Mouse (Mus musculus) layer of hippocampus, adult 9-10 months (tissue): ENCODE measurements around the gene Ppil2.

Source experiments
- DNase-seq: peaks from one replicate; pipeline ENCODE4 v3.0.0; 2022; ENCODE audit warnings: low spot score

Ppil2 gene

DNA sequence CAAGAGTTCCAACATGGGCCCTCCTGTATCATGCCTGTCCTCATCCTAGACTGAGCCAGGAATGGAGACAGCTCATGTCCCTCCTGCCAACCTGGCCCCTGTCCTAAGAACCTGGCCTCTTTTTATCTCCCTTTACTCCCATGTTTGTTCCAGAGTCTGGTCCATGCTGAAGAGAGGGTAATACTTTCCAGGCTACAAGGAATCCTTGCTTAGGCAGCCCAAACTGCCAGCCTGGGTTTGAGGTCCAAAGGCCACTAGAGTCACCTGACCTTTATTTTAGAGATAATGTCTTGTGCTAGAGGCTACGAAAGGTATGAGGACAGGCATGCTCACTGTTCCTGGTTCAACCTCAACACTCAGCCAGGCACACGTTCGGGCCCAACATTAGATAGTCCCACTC is 14.1 kb downstream of the Ppil2 start:
- no peak for DNase-seq

DNA sequence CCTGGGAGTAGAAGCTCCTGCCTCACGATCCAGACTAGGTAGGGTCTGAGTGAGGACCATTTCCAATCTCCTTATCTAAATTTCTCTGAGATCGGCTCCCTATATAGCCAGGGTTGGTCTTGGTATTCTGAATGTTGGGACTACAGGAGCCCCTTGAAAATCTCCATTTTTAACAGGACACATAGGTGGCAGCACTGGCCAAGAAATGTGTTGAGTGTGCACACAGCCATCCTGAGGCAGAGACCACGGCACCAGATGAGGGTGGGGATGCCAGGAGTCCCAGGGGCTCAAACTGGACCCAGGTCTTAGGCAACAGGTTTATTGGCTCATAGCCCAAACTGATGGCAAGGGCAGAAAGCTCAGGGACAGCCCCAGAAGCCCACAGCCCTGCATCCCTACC is 22.7 kb downstream of the Ppil2 start:
- no peak for DNase-seq

DNA sequence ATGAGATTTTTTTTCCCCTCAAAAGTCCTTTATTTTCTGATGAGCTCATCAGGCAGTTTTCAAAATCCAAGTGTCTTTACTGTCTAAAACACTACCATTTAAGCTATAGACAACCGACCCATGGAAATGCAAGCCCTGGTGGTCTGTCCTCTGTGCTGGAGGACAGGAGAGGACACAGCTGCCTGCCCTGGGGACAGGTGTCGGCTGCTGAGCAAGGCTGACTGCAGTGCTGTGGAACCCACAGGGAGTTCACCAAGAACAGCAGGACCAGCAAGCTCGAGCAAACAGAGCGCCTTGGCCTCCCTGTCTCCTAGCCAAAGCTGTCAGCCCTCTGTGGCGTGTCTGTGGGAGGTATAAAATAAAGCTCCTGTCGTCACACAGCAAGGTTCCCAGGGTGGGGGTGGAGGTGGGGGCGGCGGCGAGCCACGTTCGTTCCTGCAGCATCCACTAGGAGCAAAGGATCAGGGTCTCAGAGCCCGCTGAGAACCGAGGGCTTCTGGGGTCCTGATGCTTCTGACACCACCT is 24.3 kb downstream of the Ppil2 start:
- DNase-seq, result no peak

GRCm38 (mm10) chr16:17086241-17086640 is 24.8 kb downstream of the Ppil2 start:
- DNase-seq, result no peak

DNA sequence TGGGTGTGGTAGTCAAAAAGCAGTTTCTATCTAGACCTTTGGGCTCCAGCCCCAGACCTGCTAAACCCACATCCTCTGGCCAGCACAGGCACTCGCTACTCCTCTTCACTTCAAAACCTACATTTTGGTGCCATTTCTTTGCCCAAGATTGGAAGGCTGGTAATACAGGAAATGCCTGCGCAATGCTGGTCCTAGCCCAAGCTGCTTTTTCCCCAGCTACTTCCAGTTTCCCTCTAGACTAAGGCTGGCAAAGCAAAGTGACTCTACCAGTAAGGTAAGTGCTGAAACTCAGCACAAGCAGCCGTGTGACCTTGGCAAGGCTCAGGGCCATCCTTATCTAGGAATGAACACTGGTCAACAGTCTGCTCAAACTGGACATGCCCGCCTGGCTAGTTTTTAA is 25.4 kb downstream of the Ppil2 start:
- no peak for DNase-seq

DNA sequence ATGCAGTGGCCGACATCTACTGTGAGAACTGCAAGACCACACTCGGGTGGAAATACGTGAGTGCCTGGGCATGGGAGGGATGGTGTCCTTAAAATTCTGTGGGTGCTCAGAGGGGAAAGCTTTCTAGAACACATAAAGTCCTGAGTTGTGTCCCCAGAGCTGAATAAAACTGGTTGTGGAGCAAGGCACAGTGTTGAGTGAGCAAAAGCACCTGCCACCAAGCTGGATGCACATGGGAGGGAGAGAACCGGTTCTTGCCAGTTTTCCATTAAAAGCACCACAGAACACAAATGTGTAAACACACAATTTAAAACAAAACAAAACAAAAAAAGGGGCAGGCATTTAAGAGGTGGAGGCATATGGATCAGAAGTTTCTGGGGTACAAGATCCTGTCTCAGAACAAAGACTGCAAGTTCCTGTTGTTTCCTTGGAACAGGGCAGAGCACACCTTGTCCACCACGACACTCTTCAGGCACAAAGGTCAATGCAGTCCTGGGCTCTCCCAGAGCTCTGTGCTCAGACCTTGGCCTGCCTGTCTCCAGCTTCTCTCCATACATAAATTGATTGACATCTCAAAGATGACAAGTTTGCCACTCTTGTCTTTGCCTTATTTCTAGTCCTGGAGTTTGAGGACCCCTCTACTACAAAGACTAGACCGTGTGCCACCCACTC is 28.8 kb downstream of the Ppil2 start:
- no peak for DNase-seq

- no peak for DNase-seq
Measured at GRCm38 (mm10) chr16:17078101-17078500, 33.0 kb downstream of the Ppil2 start.

GRCm38 (mm10) chr16:17076869-17077268 is 34.2 kb downstream of the Ppil2 start:
- no peak for DNase-seq

DNA sequence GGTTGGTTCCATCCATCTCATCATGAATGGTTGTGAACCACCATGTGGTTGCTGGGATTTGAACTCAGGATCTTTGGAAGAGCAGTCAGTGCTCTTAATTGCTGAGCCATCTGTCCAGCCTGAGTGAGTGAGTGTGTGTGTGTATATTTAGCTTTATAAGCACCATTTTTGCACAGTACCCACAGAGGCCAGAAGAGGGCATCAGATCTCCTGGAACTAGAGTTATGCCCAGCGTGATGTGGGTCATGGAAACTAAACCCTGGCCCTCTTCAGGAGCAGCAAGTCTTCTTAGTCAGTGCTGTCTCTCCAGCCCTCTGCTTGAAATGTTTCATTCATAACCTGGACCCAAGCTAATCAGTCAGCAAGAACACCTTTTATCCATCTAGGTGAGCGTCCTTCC is 34.8 kb downstream of the Ppil2 start:
- no peak for DNase-seq

GRCm38 (mm10) chr16:17073000-17073399 is 38.1 kb downstream of the Ppil2 start:
- DNase-seq, result no peak

GRCm38 (mm10) chr16:17070716-17071115 is 40.3 kb downstream of the Ppil2 start:
- DNase-seq, result no peak

DNA sequence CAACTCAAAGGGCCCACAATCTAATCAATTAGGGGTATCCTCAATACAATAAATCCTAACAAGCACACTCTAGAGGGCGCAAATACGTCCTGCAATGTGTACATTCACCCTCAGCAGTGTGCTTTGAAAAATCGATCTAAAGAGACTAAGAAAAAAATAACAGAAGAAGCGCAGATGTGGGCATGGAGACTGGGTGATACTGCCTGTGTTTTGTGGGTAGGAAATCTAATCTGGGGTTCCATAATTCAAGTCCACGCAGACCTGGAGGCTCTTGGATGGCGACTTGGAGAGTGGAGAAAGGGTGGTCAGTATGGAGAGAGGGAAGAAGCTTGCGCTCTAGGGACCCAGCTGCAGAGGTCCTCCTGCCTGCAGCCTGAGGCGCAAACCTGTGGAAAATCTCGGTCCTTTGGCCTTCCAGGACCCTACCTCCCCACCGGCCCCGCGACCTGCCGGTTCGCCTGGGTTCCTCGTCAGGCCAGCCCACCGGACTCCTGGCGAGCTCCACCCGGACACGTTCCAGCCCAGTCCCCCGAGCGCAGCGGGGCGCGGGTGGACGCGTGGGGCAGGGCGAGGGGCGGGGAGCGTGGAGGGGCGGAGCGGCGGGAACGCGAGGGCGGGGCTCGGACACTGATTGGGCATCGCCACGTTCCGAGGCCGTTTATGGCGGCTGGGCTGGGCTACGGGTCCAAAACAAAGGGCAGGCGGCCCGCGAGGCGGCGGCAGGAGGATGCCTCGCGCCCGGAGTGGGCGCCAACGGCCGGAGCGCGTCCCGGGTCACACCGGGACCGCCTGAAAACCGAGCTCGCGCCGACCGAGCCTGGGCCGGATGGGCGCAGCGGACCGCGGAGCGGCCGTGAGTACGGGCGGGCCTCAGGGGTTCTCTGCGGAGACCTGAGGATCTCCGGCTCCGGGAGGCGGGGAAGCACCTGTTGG is 41.3 kb downstream of the Ppil2 start, which contains the start of gene Ypel1:
Gene Ypel1, plus strand, starts transcription at position 186 of the 933 bp plus-strand sequence.
- DNase-seq, result no peak

DNA sequence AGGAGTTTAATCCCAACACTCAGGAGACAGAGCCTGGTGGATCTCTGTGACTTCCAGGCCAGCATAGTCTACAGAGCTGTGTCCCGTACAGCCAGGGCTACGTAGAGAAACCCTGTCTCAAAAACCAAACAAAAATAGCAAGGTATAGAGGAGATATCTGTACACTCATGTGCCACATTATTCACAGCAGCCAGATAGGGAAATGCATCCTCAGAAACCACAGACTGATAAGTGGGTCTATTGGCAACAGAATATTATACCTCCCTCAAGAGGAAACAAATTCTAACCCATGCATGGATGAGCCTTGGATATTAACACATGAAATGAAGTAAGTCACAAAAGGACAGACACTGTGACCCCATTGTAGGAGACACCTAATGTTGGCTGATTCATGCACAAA is 43.5 kb downstream of the Ppil2 start:
- DNase-seq, result no peak

GRCm38 (mm10) chr16:17062338-17062737 is 48.7 kb downstream of the Ppil2 start:
- no peak for DNase-seq

- peak; percentile 41 for DNase-seq
Measured at GRCm38 (mm10) chr16:17055584-17055983, 55.5 kb downstream of the Ppil2 start.

DNA sequence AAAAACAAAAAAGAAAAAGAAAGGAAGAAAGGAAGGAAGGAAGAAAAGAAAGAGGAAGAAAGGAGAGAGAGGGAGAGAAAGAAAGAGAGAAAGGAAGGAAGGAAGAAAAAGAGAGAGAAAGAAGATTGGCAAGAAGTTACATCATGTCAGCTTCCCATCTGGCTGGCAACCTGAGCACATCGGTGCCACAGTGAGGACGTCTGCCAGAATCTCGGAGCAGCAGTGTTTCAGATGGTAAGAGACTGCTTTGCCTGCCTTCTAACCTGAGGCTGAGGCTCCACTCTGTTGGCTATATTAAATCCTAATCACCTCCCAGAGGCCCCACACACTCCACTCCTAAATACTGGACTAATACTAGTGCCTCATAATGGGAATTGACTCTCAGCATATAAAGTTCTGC is 57.2 kb downstream of the Ppil2 start:
- no peak for DNase-seq

DNA sequence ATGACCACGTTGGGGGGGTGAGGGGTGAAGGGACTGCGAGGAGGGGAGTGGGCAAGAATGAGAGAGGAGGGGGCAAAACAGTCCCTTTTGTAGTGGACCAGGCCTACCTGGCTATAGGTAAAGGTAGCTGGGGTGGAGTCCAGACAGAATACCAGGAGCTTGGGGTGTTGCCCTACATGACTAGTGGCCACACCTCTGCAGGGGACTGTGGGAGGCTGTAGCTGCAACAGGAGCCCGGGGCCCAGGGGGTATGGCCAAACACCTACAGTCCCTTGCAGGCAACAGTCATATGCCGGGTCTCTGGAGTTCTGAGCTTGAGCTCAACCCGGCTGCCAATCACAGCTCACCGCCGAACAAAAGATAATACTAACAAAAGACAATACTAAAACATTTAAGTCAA is 59.0 kb downstream of the Ppil2 start:
- DNase-seq, result no peak

GRCm38 (mm10) chr16:17049886-17050285 is 61.2 kb downstream of the Ppil2 start:
- no peak for DNase-seq

GRCm38 (mm10) chr16:17045287-17045686 is 65.8 kb downstream of the Ppil2 start:
- DNase-seq, result no peak

DNA sequence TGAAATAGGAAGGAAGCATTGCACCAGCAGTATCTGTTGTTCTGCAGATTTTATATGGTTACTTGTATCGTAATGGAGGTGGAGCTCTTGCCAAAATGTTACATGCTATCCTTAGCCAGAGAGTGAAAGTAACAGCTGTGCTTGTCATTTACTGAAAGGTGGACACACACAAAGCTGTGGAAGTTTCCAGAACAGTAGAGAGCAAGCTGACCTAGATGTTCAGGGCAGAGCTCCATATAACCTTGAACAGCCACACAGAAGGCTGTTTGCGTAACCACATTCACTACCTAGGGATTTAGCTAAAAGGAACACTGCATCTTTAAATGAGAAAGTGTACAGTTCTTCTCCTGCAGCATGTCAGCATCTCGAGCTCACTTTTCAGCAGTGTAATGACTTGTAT is 66.7 kb downstream of the Ppil2 start:
- DNase-seq, result no peak

DNA sequence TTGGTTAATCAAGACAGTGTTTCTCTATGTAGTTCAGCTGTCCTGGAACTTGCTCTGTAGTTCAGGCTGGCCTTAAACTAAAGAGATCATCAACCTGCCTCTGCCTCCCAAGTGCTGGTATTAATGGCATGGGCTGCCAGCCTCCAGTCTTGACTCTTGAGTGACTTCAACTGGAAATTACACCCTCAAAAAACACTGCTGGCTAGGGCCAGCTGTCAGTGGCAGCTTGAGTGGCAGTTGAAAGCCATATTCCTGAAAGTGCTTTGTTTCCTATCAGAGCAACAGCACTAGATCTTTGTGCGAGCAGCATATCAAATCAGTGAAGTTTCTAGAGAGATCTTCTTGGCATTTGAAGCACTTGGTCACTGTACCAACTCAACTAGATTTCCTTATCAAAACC is 69.6 kb downstream of the Ppil2 start:
- no peak for DNase-seq

- DNase-seq, result no peak
Measured at GRCm38 (mm10) chr16:17040716-17041115, 70.3 kb downstream of the Ppil2 start.
